Mouse (Mus musculus) ovary, adult 18-20 months (tissue): Measurements from ENCODE around the gene Crebl2.

Source experiments
- DNase-seq: peaks from one replicate; pipeline ENCODE4 v3.0.0; 2022; ENCODE audit warnings: low spot score, mixed read lengths

The Crebl2 gene

DNA sequence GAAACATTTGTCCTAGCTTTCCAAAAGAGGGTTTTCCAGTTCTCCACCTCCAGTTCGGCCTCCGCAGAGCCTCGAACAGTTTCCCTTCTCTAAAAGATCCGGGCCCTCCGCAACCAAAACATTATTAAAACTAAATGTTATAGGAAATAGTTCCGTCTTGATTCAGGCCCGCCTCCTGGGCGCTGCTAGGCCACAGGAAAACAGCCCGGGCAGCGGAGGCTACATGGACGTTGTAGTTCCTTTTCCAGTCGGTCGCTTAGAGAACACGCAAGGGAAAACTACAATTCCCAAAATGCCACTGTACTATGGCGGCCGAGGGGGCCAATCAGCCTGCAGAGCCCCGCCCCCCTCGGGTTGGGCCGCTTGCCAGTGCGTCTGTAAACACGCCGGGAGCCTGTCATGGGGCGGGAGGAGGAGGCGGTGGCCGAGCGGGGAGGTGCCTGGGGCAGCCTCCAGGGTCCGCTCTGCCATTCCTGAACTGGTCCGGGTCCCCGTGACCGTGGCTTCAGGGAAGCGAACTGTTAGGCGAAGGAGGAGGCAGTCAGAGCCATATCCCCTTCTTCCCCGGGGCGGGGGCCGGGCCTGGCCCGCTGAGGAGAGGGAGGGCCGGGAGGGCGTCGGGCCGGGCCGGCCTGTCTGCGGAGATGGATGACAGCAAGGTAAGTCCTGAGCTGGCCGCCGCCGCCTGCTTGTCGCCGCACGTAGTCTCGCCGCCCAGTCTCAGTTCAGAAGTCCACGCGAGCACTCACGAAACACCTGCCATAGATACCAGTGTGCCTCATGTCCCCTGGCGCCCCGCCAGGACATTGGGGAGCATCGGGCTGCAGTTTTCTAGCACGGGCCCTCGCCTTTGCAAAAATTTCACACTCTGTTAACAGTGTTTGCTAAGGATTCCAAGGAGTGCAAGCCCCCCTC, at the start of gene Crebl2:
Gene Crebl2 (plus strand): TSS at position 369 of the 915 bp plus-strand sequence.
- DNase-seq = peak; percentile 98

GRCm38 (mm10) chr6:134781494-134781913, 48.5 kb upstream of the Crebl2 start:
- no peak for DNase-seq

DNA sequence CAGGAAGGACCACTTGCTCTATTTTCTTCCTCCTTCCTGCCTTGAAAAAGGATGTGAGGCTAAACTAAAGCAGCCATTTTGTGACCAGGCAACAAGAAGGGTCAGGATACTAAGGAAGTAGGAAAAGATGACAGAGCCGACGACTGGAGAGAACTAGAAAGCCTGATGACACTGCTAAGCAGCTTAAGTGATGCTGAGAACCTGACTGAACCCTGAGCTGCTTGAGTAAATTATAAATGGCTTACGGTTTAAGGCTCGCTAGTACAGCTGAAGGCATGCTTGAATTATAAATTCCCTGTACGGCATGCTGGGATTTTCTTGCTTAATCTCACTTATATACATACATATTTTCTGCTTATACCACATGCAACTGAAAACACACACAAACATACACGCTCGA, 47.1 kb upstream of the Crebl2 start:
- no peak for DNase-seq

DNA sequence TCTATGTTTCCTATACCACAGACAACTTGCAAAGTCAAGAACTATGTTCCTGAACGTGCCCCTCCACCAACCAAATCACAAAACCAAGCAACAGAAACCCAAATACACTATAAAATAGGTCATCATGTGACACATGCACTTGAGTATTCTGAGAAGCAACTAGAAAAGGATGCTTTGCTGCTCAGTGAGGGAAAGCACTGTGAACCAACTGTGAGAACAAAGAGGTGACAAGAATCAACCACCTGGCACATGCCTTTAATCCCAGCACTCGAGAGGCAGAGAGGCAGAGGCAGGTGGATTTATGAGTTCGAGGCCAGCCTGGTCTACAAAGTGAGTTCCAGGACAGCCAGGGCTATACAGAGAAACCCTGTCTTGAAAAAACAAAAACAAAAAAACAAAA, 43.5 kb upstream of the Crebl2 start:
- DNase-seq = no peak

- no peak for DNase-seq
Observed at GRCm38 (mm10) chr6:134789100-134789499, 40.9 kb upstream of the Crebl2 start.

GRCm38 (mm10) chr6:134791251-134792118, 38.5 kb upstream of the Crebl2 start:
- no peak for DNase-seq

- peak; percentile 85 for DNase-seq
Observed at GRCm38 (mm10) chr6:134792141-134793045, 37.6 kb upstream of the Crebl2 start, which contains the start of gene Dusp16. TSS of gene Dusp16 (minus strand) at chr6:134792625.

DNA sequence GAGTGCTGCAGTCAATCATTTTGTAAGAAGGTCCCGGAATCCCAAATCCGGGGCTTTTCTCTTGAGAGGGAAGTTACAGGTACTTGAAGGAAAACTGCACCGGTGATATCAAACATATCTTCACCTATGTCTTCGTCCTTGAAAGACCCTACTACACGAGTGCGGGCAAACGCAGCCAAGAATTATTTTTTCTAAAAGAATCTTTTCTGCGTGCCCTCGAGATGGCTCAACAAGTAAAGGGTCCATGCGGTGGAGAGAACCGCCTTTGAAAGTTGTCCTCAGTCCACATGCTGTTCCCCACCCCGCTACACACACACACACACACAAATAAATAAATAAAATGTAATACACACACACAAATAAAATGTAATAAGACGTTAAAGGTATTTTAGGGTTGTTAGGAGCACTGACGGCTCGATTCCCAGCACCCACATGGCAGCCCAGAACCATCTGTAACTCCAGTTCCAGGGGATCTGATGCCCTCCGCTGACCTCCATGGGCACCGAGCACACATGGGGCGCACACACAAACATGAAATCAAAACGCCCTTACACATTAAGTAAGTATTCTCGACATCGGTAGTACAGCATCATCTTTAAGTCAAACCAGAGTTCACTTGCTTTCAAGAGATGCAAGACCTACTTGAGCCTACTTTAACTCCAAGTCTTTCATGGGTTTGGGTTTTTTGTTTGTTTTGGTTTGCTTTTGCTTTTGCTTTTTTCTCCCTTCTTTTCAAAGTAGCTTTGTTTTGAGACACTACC, 36.7 kb upstream of the Crebl2 start:
- DNase-seq = no peak

GRCm38 (mm10) chr6:134793911-134794520, 35.9 kb upstream of the Crebl2 start:
- DNase-seq = peak; percentile 54

DNA sequence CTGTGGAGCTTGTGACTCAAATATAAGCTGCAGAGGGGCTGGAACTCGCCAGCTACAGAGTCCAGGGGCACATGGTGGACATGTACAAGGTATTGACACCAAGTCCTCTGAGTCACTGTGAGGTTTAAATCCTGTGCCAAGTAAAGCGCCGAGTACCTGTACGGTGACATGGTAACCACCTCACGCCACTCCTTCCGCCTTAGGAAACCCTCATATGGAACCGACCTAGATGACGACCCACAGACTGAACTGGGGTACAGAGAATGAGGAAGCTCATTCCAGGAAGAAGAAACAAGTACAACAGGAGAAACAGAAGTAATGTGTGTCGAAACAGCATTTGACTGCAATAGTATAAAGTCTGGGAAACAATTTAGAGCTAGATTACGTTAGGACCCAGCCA, 33.7 kb upstream of the Crebl2 start:
- no peak for DNase-seq

- DNase-seq = no peak
Observed at GRCm38 (mm10) chr6:134801483-134801882, 28.5 kb upstream of the Crebl2 start.

DNA sequence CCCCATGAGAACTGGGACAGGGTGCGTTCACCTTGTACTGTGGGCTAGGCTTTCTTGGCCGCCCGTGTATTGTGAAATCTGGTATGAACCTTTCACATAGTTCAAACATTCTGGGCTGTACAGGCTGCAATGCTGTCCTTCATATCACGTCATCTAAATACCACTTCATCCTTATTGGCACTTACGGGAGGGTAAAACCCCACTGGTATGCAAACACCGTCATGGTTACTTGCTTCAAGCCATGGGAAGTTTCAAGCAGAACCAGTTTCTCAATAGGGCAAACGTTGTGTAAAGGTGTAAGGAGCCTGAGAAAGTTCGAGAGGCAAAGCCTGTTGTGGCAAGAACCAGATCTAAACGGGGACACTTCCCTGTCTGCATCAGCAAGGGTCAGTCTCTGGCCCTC, 27.3 kb upstream of the Crebl2 start:
- DNase-seq = no peak

DNA sequence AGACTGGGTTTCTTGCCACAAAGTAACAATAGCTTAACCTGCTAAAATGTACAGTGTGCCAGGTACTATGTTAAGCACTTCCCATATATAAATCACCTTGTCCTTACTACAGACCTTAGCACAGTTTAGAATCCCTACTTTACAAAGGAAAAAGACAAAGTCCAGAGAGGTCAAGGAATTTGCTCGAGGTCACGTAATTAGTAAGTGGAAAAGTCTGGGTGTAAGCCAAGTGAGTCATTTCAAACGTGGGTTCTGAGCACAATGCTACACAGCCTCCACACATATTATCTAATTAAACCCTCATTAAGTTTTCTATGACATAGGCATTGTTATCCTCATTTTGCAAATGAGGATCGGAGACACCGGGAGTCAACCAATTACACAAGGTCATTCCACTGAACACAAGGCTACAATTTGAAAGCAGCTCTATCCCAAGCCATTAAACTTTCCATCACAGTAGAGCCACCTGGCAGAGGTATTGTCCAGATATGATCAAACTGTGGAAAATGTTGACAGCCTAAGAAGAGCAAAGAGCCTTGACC, 25.1 kb upstream of the Crebl2 start:
- DNase-seq = no peak

- no peak for DNase-seq
Observed at GRCm38 (mm10) chr6:134806130-134806529, 23.8 kb upstream of the Crebl2 start.

GRCm38 (mm10) chr6:134807091-134807490, 22.9 kb upstream of the Crebl2 start:
- no peak for DNase-seq

GRCm38 (mm10) chr6:134807794-134808193, 22.2 kb upstream of the Crebl2 start:
- peak; percentile 60 for DNase-seq

DNA sequence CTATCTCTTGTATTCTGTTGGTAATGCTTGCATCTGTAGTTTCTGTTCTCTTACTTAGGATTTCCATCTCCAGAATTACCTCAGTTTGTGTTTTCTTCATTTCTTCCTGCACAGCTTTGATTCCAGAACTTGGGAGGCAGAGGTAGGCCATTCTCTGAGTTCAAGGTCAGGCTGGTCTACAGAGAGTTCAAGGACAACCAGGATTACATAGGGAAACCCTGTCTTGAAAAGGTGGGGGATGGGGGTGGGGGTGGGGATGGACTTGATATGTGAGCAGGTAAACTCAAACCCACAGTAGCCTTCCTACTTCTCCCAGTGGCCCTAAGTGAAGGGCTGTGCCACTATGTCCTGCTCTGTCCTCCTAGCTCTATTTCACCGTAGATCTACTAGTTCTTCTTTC, 16.9 kb upstream of the Crebl2 start:
- no peak for DNase-seq

GRCm38 (mm10) chr6:134817051-134817928, 12.7 kb upstream of the Crebl2 start:
- DNase-seq = no peak

- no peak for DNase-seq
Observed at GRCm38 (mm10) chr6:134819741-134820140, 10.2 kb upstream of the Crebl2 start.
